ENCODE assay signal across 8 mouse cellular contexts in genomic region chr1:21961251-21962082, GRCm38 (mm10). TPM values are rescaled to one million over a fixed set of nuclear protein-coding genes. Genes with fewer than 3 reads are reported as not detected.
DNase-seq lines count a peak whose midpoint lies in the region; ATAC-seq lines count a peak whose summit lies in the region.

Gene Kcnq5, minus strand, starts transcription at chr1:21961942.

- H3K4me3 ChIP-seq in forebrain, embryonic 13.5 days = peak within 1 kb of the TSS; percentile 66
- peak within 1 kb of the TSS; percentile 55 for H3K4me3 ChIP-seq in lung, embryonic 16.5 days (ENCODE audit: low read length)

- peak; percentile 86 for ATAC-seq in forebrain, embryonic 13.5 days
- peak; percentile 85 for ATAC-seq in lung, embryonic 16.5 days (ENCODE audit: low read depth)

- DNase-seq in A20 (ENCODE audit: low read depth, low spot score) = peak; percentile 87
- DNase-seq in adrenal gland, postnatal 36 days = peak; percentile 39 to 62
- peak; percentile 75 to 76 for DNase-seq in heart, postnatal 14 days
- DNase-seq in layer of hippocampus, postnatal 10 days (ENCODE audit: low spot score in 2 of 2) = peak; percentile 69 to 81
- DNase-seq in retina, embryonic 14.5 days (ENCODE audit: low spot score) = peak; percentile 78
- peak; percentile 70 to 80 for DNase-seq in thymus, postnatal 36 days

- peak within 1 kb of the TSS; percentile 70 for H3K9ac ChIP-seq in forebrain, embryonic 13.5 days
- H3K9ac ChIP-seq in lung, embryonic 16.5 days (ENCODE audit: low read length) = peak within 1 kb of the TSS; percentile 56

- H3K27ac ChIP-seq in forebrain, embryonic 13.5 days = no peak within 1 kb of the TSS
- no peak within 1 kb of the TSS for H3K27ac ChIP-seq in lung, embryonic 16.5 days (ENCODE audit: low read length)

- no peaks in the 10 kb centered on the region for H3K36me3 ChIP-seq in forebrain, embryonic 13.5 days (ENCODE audit: poor library complexity, severe bottlenecking)
- no peaks in the 10 kb centered on the region for H3K36me3 ChIP-seq in lung, embryonic 16.5 days (ENCODE audit: control insufficient read depth, insufficient read depth, low read length)

- peaks cover 15% of the 10 kb centered on the region for H3K4me1 ChIP-seq in forebrain, embryonic 13.5 days
- peaks cover 5% of the 10 kb centered on the region; the same call in 1 of the 2 replicates for H3K4me1 ChIP-seq in lung, embryonic 16.5 days (replicated peaks; ENCODE audit: control insufficient read depth, insufficient read depth, low read length)

- intact Hi-C loops in heart, postnatal 14 days (cut with DNase I) = loop anchor here (5.0 to 10.0 kb wide), 3 partner anchors 306 to 499 kb away; no protein-coding TSS in a partner anchor

- no peaks in the 10 kb centered on the region for H3K9me3 ChIP-seq in forebrain, embryonic 13.5 days (replicated peaks)
- no peaks in the 10 kb centered on the region for H3K9me3 ChIP-seq in lung, embryonic 16.5 days (ENCODE audit: control insufficient read depth, low read length)

- H3K4me2 ChIP-seq in forebrain, embryonic 13.5 days = peak within 1 kb of the TSS; percentile 96
- H3K4me2 ChIP-seq in lung, embryonic 16.5 days (ENCODE audit: low read depth, low read length) = peak within 1 kb of the TSS; percentile 77

- peaks cover 23% of the 10 kb centered on the region; the same call in 1 of the 2 replicates for H3K27me3 ChIP-seq in forebrain, embryonic 13.5 days
- H3K27me3 ChIP-seq in lung, embryonic 16.5 days (ENCODE audit: control insufficient read depth, insufficient read depth, low read depth, low read length) = no peaks in the 10 kb centered on the region; the same call in 1 of the 2 replicates

- WGBS in forebrain, embryonic 13.5 days = 1% methylated on average over 63 of the region's 89 CpGs
- WGBS in lung, embryonic 16.5 days = under 1% methylated on average over 61 of the region's 89 CpGs

RNA-seq across cellular contexts. Expression of gene Kcnq5, which starts in this region (rescaled TPM):
- under 1 TPM; 0.53 TPM for total RNA-seq in adrenal gland, postnatal 36 days (2021)
- polyA plus RNA-seq in forebrain, embryonic 13.5 days (2015; fragmentation: Nextera tagmentation; extraction: Ambion mirVana) = 0.72 and 0.97 TPM in 2 replicates
- 1 to 10 TPM; 2.9 to 4.5 TPM for total RNA-seq in heart, postnatal 14 days (2021)
- 10 to 100 TPM; 61.8 to 65.3 TPM for total RNA-seq in layer of hippocampus, postnatal 10 days (2021)
- 0.83 and 1.1 TPM in 2 replicates for polyA plus RNA-seq in lung, embryonic 16.5 days (2015; fragmentation: Nextera tagmentation; extraction: Ambion mirVana)

Comparison
In these comparisons a context has a peak if more than half of its experiments do, and no peak if none do; other contexts are left out.
1. RNA of gene Kcnq5 (total RNA-seq): 61.8 to 65.3 TPM in layer of hippocampus, postnatal 10 days; 2.9 to 4.5 TPM in heart, postnatal 14 days and 0.53 TPM in adrenal gland, postnatal 36 days; every median in the first group is over 10 times any median in the second.
2. Peak in DNase-seq in adrenal gland, postnatal 36 days; RNA of the gene not detected or under 1 TPM.
3. Peak in ATAC-seq, H3K4me3 ChIP-seq, H3K9ac ChIP-seq and H3K4me2 ChIP-seq in forebrain, embryonic 13.5 days; RNA of the gene not detected or under 1 TPM.
4. Peak in every context shown above with its lines, with median percentiles within 50 percentile points of each other: DNase-seq.